Mouse (Mus musculus): ENCODE results near the gene Zfp568. TPM values are rescaled to one million over a fixed set of nuclear protein-coding genes. Genes with fewer than 3 reads are reported as not detected.

The Zfp568 gene
- 11.0 TPM for polyA plus RNA-seq (2012; fragmentation: generic; extraction: Trizol)
- long read RNA-seq, experiment 1, partial matches to known transcripts, result 0 of 6 reads
- long read RNA-seq, experiment 1, other reads (novel, unspliced or antisense), result 6 of 6 reads
- long read RNA-seq, experiment 2, partial matches to known transcripts, result 3 of 11 reads
- long read RNA-seq, experiment 2, other reads (novel, unspliced or antisense), result 8 of 11 reads

DNA sequence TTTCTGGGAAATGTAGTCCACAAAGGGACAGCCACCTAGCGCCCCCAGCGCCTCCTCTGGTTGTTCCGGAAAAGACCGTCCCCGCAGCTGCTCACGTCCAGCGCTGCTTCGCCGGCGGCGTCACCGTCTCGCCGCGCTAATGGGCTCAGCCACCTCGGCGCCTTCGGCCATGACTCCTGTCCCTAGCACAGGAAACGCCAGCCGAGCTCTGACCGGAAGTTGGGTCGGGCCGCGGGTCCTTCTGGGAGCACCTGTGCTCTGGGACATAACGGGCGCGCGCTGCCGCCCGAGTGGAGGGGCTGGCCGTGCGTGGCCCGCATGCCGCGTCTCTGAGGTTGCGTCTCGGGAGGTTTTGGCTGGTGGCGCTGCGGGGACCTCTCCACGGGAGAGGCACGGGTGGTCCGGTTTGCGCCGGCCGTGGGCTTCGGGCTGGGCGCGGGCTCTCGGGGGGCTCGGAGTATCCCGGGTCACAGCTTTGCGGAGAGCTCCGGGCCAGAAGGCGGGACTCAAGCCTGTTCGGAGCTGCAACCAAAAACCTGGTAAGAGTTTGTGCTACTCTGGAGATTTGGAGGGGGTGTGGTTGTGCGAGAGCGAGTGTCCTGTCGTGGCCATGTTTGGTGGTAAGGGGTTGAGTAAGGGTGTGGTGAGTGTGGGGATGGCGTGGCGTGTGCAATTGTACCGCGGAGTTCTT lies at the start of gene Zfp568:
Zfp568 (plus strand) TSS at position 266 of the 691 bp plus-strand sequence.
- Histone ChIP-seq H3K79me2 (ENCODE audit: control insufficient read depth, insufficient read depth) (peaks cover 49% of the 10 kb centered on the region), H3K79me3 (ENCODE audit: low read depth) (peaks cover 43% of the 10 kb centered on the region), H3K4me3 (ENCODE audit: insufficient read depth, poor library complexity, severe bottlenecking) (peak within 1 kb of the TSS; percentile 71), H3ac (ENCODE audit: control insufficient read depth, insufficient read length, low read depth) (peak within 1 kb of the TSS; percentile 91), H3K36me3 (ENCODE audit: control insufficient read depth, insufficient read depth) (peaks cover 31% of the 10 kb centered on the region), H3K27me3 (ENCODE audit: control insufficient read depth, insufficient read depth, insufficient read length) (no peaks in the 10 kb centered on the region)
- TF ChIP-seq CTCF (IDR thresholded peaks at IDR 0.05; ENCODE audit: control insufficient read depth, insufficient read depth, insufficient read length) (peak; percentile 59), MYOD1 (IDR thresholded peaks at IDR 0.05; ENCODE audit: control insufficient read depth, insufficient read length, low read depth) (peak; percentile 64), MYOG (IDR thresholded peaks at IDR 0.05; ENCODE audit: control insufficient read depth, extremely low read depth, insufficient read length) (no peak)

DNA sequence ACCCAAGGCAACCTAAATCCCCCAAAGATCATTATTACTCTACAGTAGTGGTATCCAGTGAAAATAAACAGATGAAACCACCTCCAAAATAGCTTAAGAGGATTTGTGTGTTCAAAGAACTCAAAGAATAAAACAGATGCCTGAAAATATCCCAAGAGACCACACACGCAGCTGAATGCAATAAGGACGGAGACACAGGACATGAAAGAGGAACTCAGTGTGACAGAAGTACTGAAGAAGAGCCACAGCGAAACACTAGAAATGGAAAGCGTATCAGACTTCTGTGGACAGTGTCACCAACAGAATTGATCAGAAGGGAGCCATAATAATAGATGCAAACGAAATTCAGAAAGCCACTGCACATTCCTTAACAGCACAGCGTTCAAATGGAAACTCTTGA lies 44.9 kb upstream of the Zfp568 start:
- TF ChIP-seq MYOG (IDR thresholded peaks at IDR 0.05; ENCODE audit: control insufficient read depth, extremely low read depth, insufficient read length), result no peak
- no peak for TF ChIP-seq MYOD1 (IDR thresholded peaks at IDR 0.05; ENCODE audit: control insufficient read depth, insufficient read length, low read depth)
- TF ChIP-seq CEBPB (IDR thresholded peaks at IDR 0.05; ENCODE audit: low read depth), result no peak
- no peak for TF ChIP-seq USF1 (IDR thresholded peaks at IDR 0.05; ENCODE audit: low read depth)
- no peak for TF ChIP-seq CTCF (IDR thresholded peaks at IDR 0.05; ENCODE audit: control insufficient read depth, insufficient read depth, insufficient read length)
- TF ChIP-seq FOSL1 (IDR thresholded peaks at IDR 0.05; ENCODE audit: insufficient read depth, low read length, poor library complexity, severe bottlenecking), result no peak
- no peak for TF ChIP-seq MAX (IDR thresholded peaks at IDR 0.05)
- Histone ChIP-seq H3K27me3 (ENCODE audit: control insufficient read depth, insufficient read depth, insufficient read length) (no peaks in the 10 kb centered on the region), H3K4me3 (ENCODE audit: insufficient read depth, poor library complexity, severe bottlenecking) (no peak overlapping the region), H3ac (ENCODE audit: control insufficient read depth, insufficient read length, low read depth) (no peak overlapping the region), H3K79me2 (ENCODE audit: control insufficient read depth, insufficient read depth) (no peaks in the 10 kb centered on the region), H3K36me3 (ENCODE audit: control insufficient read depth, insufficient read depth) (peaks cover 14% of the 10 kb centered on the region), H3K79me3 (ENCODE audit: low read depth) (no peaks in the 10 kb centered on the region)

- no peak overlapping the region for H3K4me3 ChIP-seq (ENCODE audit: insufficient read depth, poor library complexity, severe bottlenecking)
- H3ac ChIP-seq (ENCODE audit: control insufficient read depth, insufficient read length, low read depth), result no peak overlapping the region
- no peaks in the 10 kb centered on the region for H3K27me3 ChIP-seq (ENCODE audit: control insufficient read depth, insufficient read depth, insufficient read length)
- no peaks in the 10 kb centered on the region for H3K79me3 ChIP-seq (ENCODE audit: low read depth)
- no peaks in the 10 kb centered on the region for H3K79me2 ChIP-seq (ENCODE audit: control insufficient read depth, insufficient read depth)
- H3K36me3 ChIP-seq (ENCODE audit: control insufficient read depth, insufficient read depth), result no peaks in the 10 kb centered on the region
- TF ChIP-seq USF1 (IDR thresholded peaks at IDR 0.05; ENCODE audit: low read depth) (no peak), CEBPB (IDR thresholded peaks at IDR 0.05; ENCODE audit: low read depth) (no peak), MAX (IDR thresholded peaks at IDR 0.05) (no peak), MYOG (IDR thresholded peaks at IDR 0.05; ENCODE audit: control insufficient read depth, extremely low read depth, insufficient read length) (no peak), MYOD1 (IDR thresholded peaks at IDR 0.05; ENCODE audit: control insufficient read depth, insufficient read length, low read depth) (no peak), CTCF (IDR thresholded peaks at IDR 0.05; ENCODE audit: control insufficient read depth, insufficient read depth, insufficient read length) (no peak), FOSL1 (IDR thresholded peaks at IDR 0.05; ENCODE audit: insufficient read depth, low read length, poor library complexity, severe bottlenecking) (no peak)
Observed at GRCm38 (mm10) chr7:29941027-29941426, 42.7 kb upstream of the Zfp568 start.

DNA sequence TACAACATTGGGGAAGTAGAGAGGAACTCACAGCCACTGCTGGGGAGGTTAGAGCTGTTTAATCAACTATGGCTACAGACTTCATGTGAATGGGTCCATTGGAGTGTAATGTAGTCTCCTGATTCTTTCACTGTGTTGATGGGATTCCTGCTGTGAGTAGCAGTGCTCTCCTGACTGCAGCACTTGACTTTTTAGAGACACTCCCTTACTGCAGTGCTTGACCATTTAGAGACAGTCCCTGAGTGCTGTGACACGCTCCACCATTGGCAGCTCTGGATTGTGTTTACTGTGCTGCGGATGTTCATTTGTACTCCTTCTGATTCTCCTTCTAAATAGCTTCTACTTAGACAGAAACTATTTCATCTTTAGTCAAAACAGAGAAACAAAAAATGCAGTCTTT lies 41.0 kb upstream of the Zfp568 start:
- no peaks in the 10 kb centered on the region for H3K27me3 ChIP-seq (ENCODE audit: control insufficient read depth, insufficient read depth, insufficient read length)
- no peak overlapping the region for H3K4me3 ChIP-seq (ENCODE audit: insufficient read depth, poor library complexity, severe bottlenecking)
- H3K36me3 ChIP-seq (ENCODE audit: control insufficient read depth, insufficient read depth), result no peaks in the 10 kb centered on the region
- H3ac ChIP-seq (ENCODE audit: control insufficient read depth, insufficient read length, low read depth), result no peak overlapping the region
- TF ChIP-seq MYOD1 (IDR thresholded peaks at IDR 0.05; ENCODE audit: control insufficient read depth, insufficient read length, low read depth), result no peak
- no peak for TF ChIP-seq USF1 (IDR thresholded peaks at IDR 0.05; ENCODE audit: low read depth)
- TF ChIP-seq MYOG (IDR thresholded peaks at IDR 0.05; ENCODE audit: control insufficient read depth, extremely low read depth, insufficient read length), result no peak
- no peak for TF ChIP-seq MAX (IDR thresholded peaks at IDR 0.05)
- no peaks in the 10 kb centered on the region for H3K79me3 ChIP-seq (ENCODE audit: low read depth)
- H3K79me2 ChIP-seq (ENCODE audit: control insufficient read depth, insufficient read depth), result no peaks in the 10 kb centered on the region

DNA sequence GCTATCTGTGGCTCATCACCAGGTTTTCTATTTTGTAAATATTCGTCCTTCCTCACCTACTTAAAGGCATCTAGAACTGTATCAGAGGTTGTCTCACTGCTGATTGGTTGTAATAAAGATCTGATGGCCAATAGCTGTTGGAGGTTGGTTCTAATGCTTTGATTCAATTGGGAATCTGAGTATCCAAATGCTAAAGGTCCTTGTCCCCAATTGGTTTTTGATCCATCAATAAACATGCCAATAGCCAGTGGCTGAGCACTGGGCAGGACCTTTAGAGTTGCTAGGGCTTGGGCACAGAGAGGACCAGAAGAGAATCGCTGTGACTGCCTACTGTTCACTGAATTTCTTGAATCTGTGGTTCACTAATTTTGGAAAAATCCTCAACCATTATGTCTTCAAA lies 40.0 kb upstream of the Zfp568 start:
- Histone ChIP-seq H3K27me3 (ENCODE audit: control insufficient read depth, insufficient read depth, insufficient read length) (no peaks in the 10 kb centered on the region), H3K36me3 (ENCODE audit: control insufficient read depth, insufficient read depth) (no peaks in the 10 kb centered on the region), H3ac (ENCODE audit: control insufficient read depth, insufficient read length, low read depth) (no peak overlapping the region), H3K79me3 (ENCODE audit: low read depth) (no peaks in the 10 kb centered on the region), H3K79me2 (ENCODE audit: control insufficient read depth, insufficient read depth) (no peaks in the 10 kb centered on the region), H3K4me3 (ENCODE audit: insufficient read depth, poor library complexity, severe bottlenecking) (no peak overlapping the region)
- TF ChIP-seq MAX (IDR thresholded peaks at IDR 0.05) (no peak), CEBPB (IDR thresholded peaks at IDR 0.05; ENCODE audit: low read depth) (no peak), USF1 (IDR thresholded peaks at IDR 0.05; ENCODE audit: low read depth) (no peak), MYOG (IDR thresholded peaks at IDR 0.05; ENCODE audit: control insufficient read depth, extremely low read depth, insufficient read length) (no peak), FOSL1 (IDR thresholded peaks at IDR 0.05; ENCODE audit: insufficient read depth, low read length, poor library complexity, severe bottlenecking) (no peak), MYOD1 (IDR thresholded peaks at IDR 0.05; ENCODE audit: control insufficient read depth, insufficient read length, low read depth) (no peak), CTCF (IDR thresholded peaks at IDR 0.05; ENCODE audit: control insufficient read depth, insufficient read depth, insufficient read length) (no peak)
